Mouse (Mus musculus) neural tube, embryonic 13.5 days (tissue): ENCODE results near the gene Tyms. TPM values are rescaled to one million over a fixed set of nuclear protein-coding genes. Genes with fewer than 3 reads are reported as not detected.

ENCODE experiments used
- ATAC-seq: fragments of 200-750 bp; cut with Nextera tagmentation; 2 replicates; pipeline ENCODE4 v1.8.0; 2017; ENCODE audit warnings: low read depth, mild to moderate bottlenecking, moderate TSS enrichment, moderate library complexity
- H3K27ac ChIP-seq: fragments of 300-500 bp; sonication (generic); replicated peaks from 2 replicates; pipeline ENCODE4 v1.5.1; 2015; ENCODE audit warnings: moderate library complexity, mild to moderate bottlenecking, inconsistent platforms
- H3K27me3 ChIP-seq: fragments of 300-500 bp; sonication (generic); 2 replicates; pipeline ENCODE4 v1.6.1; 2015; ENCODE audit warnings: mild to moderate bottlenecking, inconsistent platforms
- H3K36me3 ChIP-seq: fragments of 300-500 bp; sonication (generic); 2 replicates; pipeline ENCODE4 v1.6.1; 2015; ENCODE audit warnings: mild to moderate bottlenecking, inconsistent platforms
- H3K4me1 ChIP-seq: fragments of 300-500 bp; sonication (generic); replicated peaks from 2 replicates; pipeline ENCODE4 v1.6.1; 2015; ENCODE audit warnings: inconsistent platforms
- H3K4me2 ChIP-seq: fragments of 300-500 bp; sonication (generic); 2 replicates; pipeline ENCODE4 v1.6.1; 2015; ENCODE audit warnings: inconsistent platforms, mild to moderate bottlenecking, moderate library complexity
- H3K4me3 ChIP-seq: fragments of 300-500 bp; sonication (generic); 2 replicates; pipeline ENCODE4 v1.5.1; 2015; ENCODE audit warnings: mild to moderate bottlenecking, inconsistent platforms
- H3K9ac ChIP-seq: fragments of 300-500 bp; sonication (generic); 2 replicates; pipeline ENCODE4 v1.6.1; 2015; ENCODE audit warnings: moderate library complexity, mild to moderate bottlenecking, inconsistent platforms
- H3K9me3 ChIP-seq: fragments of 300-500 bp; sonication (generic); 2 replicates; pipeline ENCODE4 v1.6.1; 2016; ENCODE audit warnings: inconsistent platforms
- WGBS: fragments of 180-500 bp; shearing (Covaris S2); methylation state at CpG from one replicate; pipeline ENCODE4 v1.1.7; 2015; 5-methylcytosine and 5-hydroxymethylcytosine counted together
- polyA plus RNA-seq: library from polyadenylated mRNA; unstranded; fragments of >200 nt; fragmentation: Nextera tagmentation; extraction: Ambion mirVana; gene quantifications from 2 replicates; pipeline ENCODE4 v1.2.1, GENCODE M21; 2015

Tyms gene
- polyA plus RNA-seq, 1 experiment from 2014 or later = 52.8 TPM

GRCm38 (mm10) chr5:30012726-30013503, 60.5 kb downstream of the Tyms start, which contains the start of gene Il6:
Gene Il6, plus strand, starts transcription at chr5:30013114.
- no peak within 1 kb of the TSS for H3K9ac ChIP-seq
- H3K27ac ChIP-seq = no peak within 1 kb of the TSS
- no peaks in the 10 kb centered on the region for H3K27me3 ChIP-seq
- H3K36me3 ChIP-seq = no peaks in the 10 kb centered on the region
- WGBS = 65% methylated on average over 16 of the region's 16 CpGs
- peak; percentile 72; the same call in 1 of the 2 replicates for ATAC-seq
- no peak within 1 kb of the TSS for H3K4me3 ChIP-seq
- H3K4me1 ChIP-seq = no peaks in the 10 kb centered on the region
- H3K9me3 ChIP-seq = no peaks in the 10 kb centered on the region
- no peak within 1 kb of the TSS for H3K4me2 ChIP-seq

Other genes starting within 250 kb of the Tyms start
- gene Il6, start 60.5 kb downstream of the Tyms start, polyA plus RNA-seq = not detected in 2 replicates
- 15.6 and 17.2 TPM in 2 replicates for gene Garem2, start 31.5 kb upstream of the Tyms start, polyA plus RNA-seq
- 5.1 and 5.8 TPM in 2 replicates for gene 3110082J24Rik, start 32.5 kb upstream of the Tyms start, polyA plus RNA-seq
- gene Hadha, start 81.5 kb upstream of the Tyms start, polyA plus RNA-seq = 82.3 and 87.1 TPM in 2 replicates
- gene Hadhb, start 81.6 kb upstream of the Tyms start, polyA plus RNA-seq = 81.2 and 81.5 TPM in 2 replicates
- gene Adgrf3, start 132.1 kb upstream of the Tyms start, polyA plus RNA-seq = not detected in 2 replicates
- 23.8 and 27.0 TPM in 2 replicates for gene Selenoi, start 159.0 kb upstream of the Tyms start, polyA plus RNA-seq
- 2.6 and 2.7 TPM in 2 replicates for gene Drc1, start 207.8 kb upstream of the Tyms start, polyA plus RNA-seq